Mouse (Mus musculus) liver, embryonic 16.5 days (tissue): ENCODE measurements around the gene Rbm28. TPM values are rescaled to one million over a fixed set of nuclear protein-coding genes. Genes with fewer than 3 reads are reported as not detected.
"Not testable (repeated sequence)": the region's sequence is repeated elsewhere in the genome, so short reads cannot be mapped to it uniquely, and the experiment has no call there.

Source experiments
- ATAC-seq: fragments of 200-750 bp; cut with Nextera tagmentation; 2 replicates; pipeline ENCODE4 v1.8.0; 2017; ENCODE audit warnings: low read depth, mild to moderate bottlenecking, moderate number of reproducible peaks, moderate library complexity
- H3K27ac ChIP-seq: fragments of 300-500 bp; sonication (generic); 2 replicates; pipeline ENCODE4 v1.5.1; 2014; ENCODE audit warnings: mild to moderate bottlenecking, low read length
- H3K27me3 ChIP-seq: fragments of 300-500 bp; sonication (generic); 2 replicates; pipeline ENCODE4 v1.6.1; 2014; ENCODE audit warnings: low read depth, low read length, mixed read lengths; ENCODE audit not compliant: control insufficient read depth, insufficient read depth
- H3K36me3 ChIP-seq: fragments of 300-500 bp; sonication (generic); 2 replicates; pipeline ENCODE4 v1.6.1; 2014; ENCODE audit warnings: mild to moderate bottlenecking; ENCODE audit not compliant: control insufficient read depth, insufficient read depth
- H3K4me1 ChIP-seq: fragments of 300-500 bp; sonication (generic); 2 replicates; pipeline ENCODE4 v1.6.1; 2014; ENCODE audit warnings: low read depth, low read length, mixed read lengths; ENCODE audit not compliant: control insufficient read depth
- H3K4me2 ChIP-seq: fragments of 300-500 bp; sonication (generic); 2 replicates; pipeline ENCODE4 v1.6.1; 2014; ENCODE audit warnings: low read depth, low read length, mixed read lengths
- H3K4me3 ChIP-seq: fragments of 300-500 bp; sonication (generic); 2 replicates; pipeline ENCODE4 v1.5.1; 2014; ENCODE audit warnings: low read depth, mild to moderate bottlenecking, low read length
- H3K9ac ChIP-seq: fragments of 300-500 bp; sonication (generic); 2 replicates; pipeline ENCODE4 v1.6.1; 2014; ENCODE audit warnings: low read depth, low read length
- H3K9me3 ChIP-seq: fragments of 300-500 bp; sonication (generic); replicated peaks from 2 replicates; pipeline ENCODE4 v1.6.1; 2016; ENCODE audit warnings: low read length; ENCODE audit not compliant: control insufficient read depth
- WGBS: fragments of 180-500 bp; shearing (Covaris S2); extraction: QIAGEN DNeasy Blood & Tissue Kit; methylation state at CpG from one replicate; pipeline ENCODE4 v1.1.7; 2014; ENCODE audit not compliant: insufficient replicate concordance; 5-methylcytosine and 5-hydroxymethylcytosine counted together
- polyA plus RNA-seq: library from polyadenylated mRNA; unstranded; fragments of >200 nt; fragmentation: Nextera tagmentation; extraction: Ambion mirVana; gene quantifications from 2 replicates; pipeline ENCODE4 v1.2.1, GENCODE M21; 2015

Rbm28 gene
- polyA plus RNA-seq, 1 experiment from 2014 or later, result 8.9 TPM

DNA sequence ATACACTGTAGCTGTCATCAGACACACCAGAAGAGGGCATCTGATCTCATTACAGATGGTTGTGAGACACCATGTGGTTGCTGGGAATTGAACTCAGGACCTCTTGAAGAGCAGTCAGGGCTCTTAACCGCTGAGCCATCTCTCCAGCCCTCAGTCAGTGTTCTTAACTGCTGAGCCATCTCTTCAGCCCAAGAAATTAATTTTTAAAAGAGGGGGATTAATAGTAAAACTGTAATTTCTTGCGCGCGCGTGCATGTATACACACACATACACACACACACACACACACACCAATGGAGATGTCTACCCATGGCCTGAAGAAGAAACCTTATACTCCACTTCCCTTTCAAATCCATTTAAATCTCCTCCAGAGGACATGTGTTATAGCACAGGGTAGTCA lies 3.5 kb downstream of the Rbm28 start:
- not testable (repeated sequence) for H3K27me3 ChIP-seq, ATAC-seq, H3K4me3 ChIP-seq, H3K4me1 ChIP-seq, H3K9me3 ChIP-seq, H3K4me2 ChIP-seq, H3K36me3 ChIP-seq, H3K27ac ChIP-seq, H3K9ac ChIP-seq
- WGBS, result 84% methylated on average over 5 of the region's 5 CpGs

DNA sequence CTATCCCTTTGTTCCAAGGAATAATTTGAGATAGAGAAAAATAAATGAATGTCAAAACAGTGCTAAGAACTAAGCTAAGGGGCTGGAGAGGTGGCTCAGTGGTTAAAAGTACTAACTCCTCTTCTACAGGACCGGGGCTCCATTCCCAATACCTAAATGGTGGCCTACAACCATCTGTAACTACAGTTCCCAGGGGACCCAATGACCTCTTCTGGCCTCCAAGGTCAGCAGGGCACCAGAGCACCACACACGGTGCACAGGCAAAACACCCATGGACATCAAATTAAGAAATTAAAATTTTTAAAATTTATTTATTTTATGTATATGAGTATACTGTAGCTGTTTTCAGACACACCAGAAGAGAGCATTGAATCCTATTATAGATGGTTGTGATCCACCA lies 4.0 kb downstream of the Rbm28 start:
- Histone ChIP-seq H3K9ac (no peak overlapping the region), H3K4me2 (no peak overlapping the region), H3K27me3 (no peaks in the 10 kb centered on the region), H3K4me3 (no peak overlapping the region), H3K4me1 (peaks cover 9% of the 10 kb centered on the region), H3K36me3 (peaks cover 3% of the 10 kb centered on the region), H3K9me3 (no peaks in the 10 kb centered on the region), H3K27ac (no peak overlapping the region)
- 80% methylated on average over 2 of the region's 2 CpGs for WGBS
- no peak for ATAC-seq

DNA sequence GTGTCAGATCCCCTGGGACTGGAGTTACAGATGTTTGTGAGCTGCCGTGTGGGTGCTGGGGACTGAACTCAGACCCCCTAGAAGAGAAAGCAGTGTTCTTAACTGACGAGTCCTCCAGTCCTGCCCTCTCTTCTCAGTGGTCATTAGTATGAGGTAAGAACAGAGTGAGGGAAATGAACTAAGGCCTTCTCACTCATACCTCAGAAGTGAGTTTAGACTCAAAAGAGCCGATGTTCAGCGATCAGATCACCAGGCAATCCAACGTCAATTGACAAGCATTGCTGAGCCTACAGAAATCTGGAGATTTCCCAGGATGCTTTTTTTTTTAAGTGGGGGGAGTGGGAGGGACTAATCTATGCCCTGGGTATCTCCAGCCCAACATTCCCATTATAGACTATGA lies 8.5 kb downstream of the Rbm28 start:
- no peaks in the 10 kb centered on the region for H3K27me3 ChIP-seq
- no peaks in the 10 kb centered on the region for H3K9me3 ChIP-seq
- no peak for ATAC-seq
- H3K27ac ChIP-seq, result no peak overlapping the region
- 80% methylated on average over 5 of the region's 5 CpGs for WGBS
- peaks cover 3% of the 10 kb centered on the region for H3K36me3 ChIP-seq
- H3K4me1 ChIP-seq, result no peaks in the 10 kb centered on the region
- no peak overlapping the region for H3K9ac ChIP-seq
- H3K4me2 ChIP-seq, result no peak overlapping the region
- H3K4me3 ChIP-seq, result no peak overlapping the region

DNA sequence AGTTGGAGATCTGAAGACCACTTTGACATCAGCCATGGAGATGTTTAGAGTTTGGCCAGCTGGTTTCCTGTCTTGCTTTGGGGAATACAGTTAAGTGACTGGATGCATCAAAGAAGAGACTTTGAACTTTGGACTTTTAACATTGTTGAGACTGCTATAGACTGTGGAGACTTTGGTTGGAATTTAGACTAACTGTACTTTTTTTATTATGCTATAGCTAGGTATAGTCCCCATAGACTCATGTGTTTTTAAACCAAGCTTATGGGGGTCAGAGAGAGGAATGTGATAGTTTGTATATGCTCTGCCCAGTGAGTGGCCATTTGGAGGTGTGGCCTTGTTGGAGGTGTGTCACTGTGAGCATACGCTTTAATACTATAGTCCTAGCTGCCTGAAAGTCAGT lies 14.8 kb downstream of the Rbm28 start:
- no peak for ATAC-seq
- no peaks in the 10 kb centered on the region for H3K27me3 ChIP-seq
- WGBS, result 81% methylated on average over 1 of the region's 1 CpGs

DNA sequence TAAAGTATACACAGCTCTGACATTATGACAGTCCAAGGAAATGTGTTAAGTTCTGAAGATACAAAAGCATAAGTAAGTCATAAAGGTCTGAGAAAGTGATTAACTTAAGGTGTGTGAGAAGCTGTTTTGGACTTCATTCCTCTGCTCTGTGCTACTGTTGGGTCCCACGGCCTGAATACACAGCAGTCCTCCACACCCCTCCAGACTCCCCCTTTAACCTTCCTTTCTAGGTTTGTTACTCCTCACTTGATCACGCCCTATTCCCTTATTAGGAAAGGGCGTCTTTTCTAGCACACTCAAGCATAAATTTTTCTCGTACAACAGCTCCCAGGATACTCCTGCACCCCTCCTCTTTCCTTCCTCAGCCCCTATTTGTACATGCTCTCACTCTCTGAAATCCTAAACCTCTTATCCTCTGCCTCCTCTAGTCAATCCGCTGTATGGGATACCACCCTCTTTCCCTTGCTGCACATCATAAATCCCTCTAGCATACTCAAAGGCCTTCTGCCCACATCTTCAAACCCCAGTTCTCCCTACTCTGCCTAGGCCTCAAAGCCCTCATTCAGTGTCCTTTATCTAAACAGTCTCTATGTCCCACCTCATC lies 17.3 kb downstream of the Rbm28 start:
- no peak overlapping the region for H3K4me2 ChIP-seq
- H3K9ac ChIP-seq, result no peak overlapping the region
- H3K27me3 ChIP-seq, result no peaks in the 10 kb centered on the region
- H3K27ac ChIP-seq, result no peak overlapping the region
- no peaks in the 10 kb centered on the region for H3K9me3 ChIP-seq
- no peak for ATAC-seq
- 73% methylated on average over 5 of the region's 5 CpGs for WGBS
- H3K4me3 ChIP-seq, result no peak overlapping the region
- no peaks in the 10 kb centered on the region; the same call in 1 of the 2 replicates for H3K36me3 ChIP-seq
- H3K4me1 ChIP-seq, result no peaks in the 10 kb centered on the region

More for the DNA sequence above, 14.8 kb downstream of the Rbm28 start:
- Histone ChIP-seq H3K9ac (no peak overlapping the region), H3K4me3 (no peak overlapping the region), H3K4me2 (no peak overlapping the region), H3K9me3 (no peaks in the 10 kb centered on the region), H3K36me3 (no peaks in the 10 kb centered on the region; the same call in 1 of the 2 replicates), H3K4me1 (no peaks in the 10 kb centered on the region), H3K27ac (no peak overlapping the region)

DNA sequence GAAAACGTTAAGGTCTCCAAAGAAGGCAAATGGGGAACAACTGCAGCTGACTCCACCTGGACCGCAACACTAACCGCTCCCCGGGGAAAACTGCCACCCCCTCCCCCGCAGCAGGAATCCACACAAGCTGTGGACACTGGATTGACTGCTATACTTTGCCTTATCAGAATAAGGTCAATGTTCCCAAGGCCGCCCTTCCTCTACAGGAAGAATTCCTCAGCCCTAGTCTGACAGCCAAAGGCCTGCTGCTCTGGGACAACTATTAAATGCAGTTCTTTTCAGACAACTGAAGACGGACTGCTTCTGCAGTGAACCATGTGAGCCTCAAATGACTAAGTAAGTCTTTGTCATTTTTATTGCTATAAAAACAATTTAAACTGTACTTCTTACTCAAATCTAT lies 18.2 kb downstream of the Rbm28 start:
- 64% methylated on average over 7 of the region's 7 CpGs for WGBS
- Histone ChIP-seq H3K4me1 (no peaks in the 10 kb centered on the region), H3K9me3 (no peaks in the 10 kb centered on the region), H3K9ac (no peak overlapping the region), H3K4me3 (no peak overlapping the region), H3K36me3 (no peaks in the 10 kb centered on the region), H3K27ac (no peak overlapping the region), H3K27me3 (no peaks in the 10 kb centered on the region), H3K4me2 (no peak overlapping the region)
- ATAC-seq, result no peak

DNA sequence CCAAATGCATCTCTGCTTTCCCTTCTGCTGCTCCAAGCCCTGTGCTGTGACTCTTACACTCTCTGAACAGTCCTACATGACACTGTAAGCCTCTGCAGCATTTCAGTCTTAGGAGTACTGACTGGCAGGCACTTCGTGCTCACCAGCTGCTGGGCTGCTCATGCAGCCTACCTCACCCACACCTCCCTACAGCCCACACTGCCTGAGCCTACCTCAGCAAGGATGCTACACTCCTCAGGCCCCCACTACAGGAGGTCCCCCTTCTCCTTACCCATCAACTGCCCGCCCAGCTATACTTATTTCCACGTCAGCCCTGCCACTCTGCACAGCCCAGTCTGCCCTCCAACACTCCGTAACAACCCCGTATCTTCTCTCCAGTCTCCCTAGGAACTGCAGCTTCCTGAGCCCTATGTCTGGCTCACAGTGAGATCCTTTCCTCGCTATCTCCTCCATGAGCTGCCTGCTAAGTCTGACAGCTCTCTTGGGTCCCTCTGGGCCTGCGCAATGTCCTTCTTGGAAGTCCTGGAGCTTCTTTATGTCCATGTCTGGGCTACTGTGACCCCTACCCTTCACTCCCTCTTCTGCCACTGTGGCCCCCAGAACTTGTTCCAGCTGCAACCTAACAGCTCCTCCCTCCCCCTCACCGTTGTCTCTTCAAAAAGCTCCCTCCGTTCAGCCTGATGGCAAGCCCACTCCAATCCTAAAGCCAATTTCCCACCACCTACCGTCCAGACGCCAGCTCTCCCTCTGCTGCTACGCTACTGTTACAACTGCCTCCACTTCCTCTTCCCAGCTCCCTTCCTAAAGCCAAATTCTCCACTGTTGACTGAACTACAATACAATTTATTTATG lies 19.1 kb downstream of the Rbm28 start:
- Histone ChIP-seq H3K36me3 (no peaks in the 10 kb centered on the region), H3K4me1 (no peaks in the 10 kb centered on the region), H3K4me3 (no peak overlapping the region), H3K9me3 (no peaks in the 10 kb centered on the region), H3K9ac (no peak overlapping the region), H3K4me2 (no peak overlapping the region), H3K27me3 (no peaks in the 10 kb centered on the region), H3K27ac (peak overlapping the region; percentile 30; the same call in 1 of the 2 replicates)
- 67% methylated on average over 12 of the region's 12 CpGs for WGBS
- no peak for ATAC-seq

DNA sequence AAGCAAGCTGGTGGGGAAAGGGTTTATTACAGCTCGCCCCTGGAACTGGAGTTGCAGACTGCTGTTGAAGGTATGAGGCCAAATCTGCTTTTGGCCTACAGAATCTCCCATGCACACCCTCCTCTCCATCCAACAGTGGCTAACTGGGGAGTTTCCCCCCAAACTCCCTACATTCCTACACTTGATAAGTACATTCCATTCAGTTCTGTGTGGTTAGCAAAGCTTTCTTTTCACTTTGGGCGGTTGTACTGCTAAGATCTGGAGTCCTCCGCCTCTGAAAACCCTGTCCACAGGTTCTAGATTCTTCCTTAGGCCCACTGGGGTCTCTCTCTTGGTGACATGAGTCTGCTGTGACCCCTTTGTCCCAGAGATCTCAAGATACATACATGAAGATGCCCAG lies 19.8 kb downstream of the Rbm28 start:
- Histone ChIP-seq H3K4me1 (no peaks in the 10 kb centered on the region), H3K9ac (no peak overlapping the region), H3K27me3 (no peaks in the 10 kb centered on the region), H3K4me2 (no peak overlapping the region), H3K36me3 (no peaks in the 10 kb centered on the region), H3K9me3 (no peaks in the 10 kb centered on the region), H3K27ac (peak overlapping the region; percentile 30; the same call in 1 of the 2 replicates), H3K4me3 (no peak overlapping the region)
- WGBS, result 72% methylated on average over 3 of the region's 3 CpGs
- ATAC-seq, result no peak

DNA sequence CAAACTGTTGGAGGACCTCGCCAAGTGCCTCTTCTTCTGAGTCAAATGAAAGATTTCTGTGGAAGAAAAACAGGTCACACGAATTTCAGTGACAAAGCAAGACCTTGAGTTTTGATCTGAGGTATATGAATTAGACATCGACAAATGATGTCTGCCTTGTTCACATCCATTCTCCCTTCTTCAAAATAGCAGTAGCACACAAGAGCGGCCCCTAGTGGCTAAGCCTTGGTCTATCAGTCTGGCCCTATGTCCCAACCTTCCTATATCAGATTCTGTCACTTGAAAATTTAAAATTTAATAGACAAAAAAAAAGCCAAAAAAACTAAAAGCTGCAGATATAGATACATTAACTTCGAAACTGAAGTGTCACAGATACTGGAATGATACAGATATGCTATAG lies 21.2 kb downstream of the Rbm28 start:
- H3K9ac ChIP-seq, result no peak overlapping the region
- H3K9me3 ChIP-seq, result no peaks in the 10 kb centered on the region
- no peaks in the 10 kb centered on the region for H3K27me3 ChIP-seq
- H3K4me3 ChIP-seq, result no peak overlapping the region
- H3K27ac ChIP-seq, result no peak overlapping the region
- 33% methylated on average over 5 of the region's 5 CpGs for WGBS
- no peaks in the 10 kb centered on the region for H3K4me1 ChIP-seq
- no peak for ATAC-seq
- no peak overlapping the region for H3K4me2 ChIP-seq
- H3K36me3 ChIP-seq, result no peaks in the 10 kb centered on the region
